Mouse (Mus musculus): ENCODE results near the gene Sbk1.

GRCm38 (mm10) chr7:126275711-126276110 is 3.3 kb downstream of the Sbk1 start:
- TF ChIP-seq HCFC1 (IDR thresholded peaks at IDR 0.05; ENCODE audit: low read depth, low read length) (no peak), JUND (conservative IDR thresholded peaks at IDR 0.05; ENCODE audit: low read depth, low read length) (no peak), ZKSCAN1 (IDR thresholded peaks at IDR 0.05; ENCODE audit: borderline replicate concordance, low read depth, low read length) (no peak), CTCF (conservative IDR thresholded peaks at IDR 0.05 in 1 of 2, IDR thresholded peaks at IDR 0.05 in 1 of 2; ENCODE audit: low read depth in 2 of 2, low read length in 2 of 2) (no peak), POLR2AphosphoS2 (IDR thresholded peaks at IDR 0.05; ENCODE audit: low read depth, low read length) (no peak), BHLHE40 (IDR thresholded peaks at IDR 0.05; ENCODE audit: low read depth, low read length) (no peak), USF2 (conservative IDR thresholded peaks at IDR 0.05; ENCODE audit: low read depth, low read length) (no peak), MAX (IDR thresholded peaks at IDR 0.05; ENCODE audit: low read length) (no peak), POLR2A (IDR thresholded peaks at IDR 0.05; ENCODE audit: low read depth, low read length) (no peak), NELFE (IDR thresholded peaks at IDR 0.05; ENCODE audit: low read depth, low read length) (no peak), ZNF384 (IDR thresholded peaks at IDR 0.05; ENCODE audit: low read depth, low read length) (no peak), MXI1 (IDR thresholded peaks at IDR 0.05; ENCODE audit: low read depth, low read length) (no peak), EP300 (IDR thresholded peaks at IDR 0.05; ENCODE audit: low read length) (no peak)

All from CH12.LX (cell line).